Mouse (Mus musculus): ENCODE measurements around the gene Gm6121.
"Not testable (repeated sequence)": the region's sequence is repeated elsewhere in the genome, so short reads cannot be mapped to it uniquely, and the experiment has no call there.

The Gm6121 gene

DNA sequence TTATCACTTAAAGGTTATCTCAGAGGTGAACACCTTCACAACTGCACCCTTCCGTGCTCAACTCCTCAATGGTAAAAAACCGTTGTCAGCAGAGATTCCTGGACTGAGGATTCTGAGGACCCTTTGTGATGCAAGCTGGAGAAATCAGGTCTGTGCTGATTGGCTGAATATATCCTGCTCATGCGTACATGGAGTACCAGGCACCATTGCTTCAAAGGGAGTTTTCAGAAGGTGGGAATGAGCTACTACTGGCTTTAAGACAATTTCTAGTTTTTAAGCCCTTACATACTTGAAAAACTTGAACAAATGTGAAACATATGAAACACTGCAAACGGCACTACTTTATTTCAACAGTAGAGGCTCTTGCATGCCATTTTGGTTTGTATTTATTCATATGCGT lies at the start of gene Gm6121:
Gene Gm6121 (minus strand): TSS at position 101 of the 400 bp plus-strand sequence.
- DNase-seq (ENCODE audit: inconsistent ontology term): not testable (repeated sequence)
